Mouse (Mus musculus) spleen, adult 2 months (tissue): ENCODE results near the gene Inhbe.

ENCODE experiments used
- CTCF ChIP-seq: fragments of 200-500 bp; IDR thresholded peaks from 2 replicates; pipeline ENCODE4 v1.5.1; 2011; ENCODE audit warnings: mild to moderate bottlenecking, inconsistent platforms; ENCODE audit not compliant: insufficient read depth, insufficient read length, insufficient replicate concordance; ENCODE audit errors: extremely low read depth
- POLR2A ChIP-seq: fragments of 200-500 bp; IDR thresholded peaks from 2 replicates; pipeline ENCODE4 v1.6.1; 2011; ENCODE audit warnings: low read depth, low read length, inconsistent platforms

- TF ChIP-seq POLR2A (no peak), CTCF (no peak)
Measured at GRCm38 (mm10) chr10:127379654-127380053, 25.4 kb upstream of the Inhbe start.
